Mouse (Mus musculus) hindbrain, embryonic 16.5 days (tissue): ENCODE results near the gene Rps27a. TPM values are rescaled to one million over a fixed set of nuclear protein-coding genes. Genes with fewer than 3 reads are reported as not detected.

Experiments used
- ATAC-seq: fragments of 200-750 bp; cut with Nextera tagmentation; 2 replicates; pipeline ENCODE4 v1.8.0; 2017; ENCODE audit warnings: moderate TSS enrichment, moderate library complexity
- H3K27ac ChIP-seq: fragments of 300-500 bp; sonication (generic); 2 replicates; pipeline ENCODE4 v1.5.1; 2014; ENCODE audit warnings: low read depth, mild to moderate bottlenecking, control low read depth, low read length, moderate library complexity
- H3K27me3 ChIP-seq: fragments of 300-500 bp; sonication (generic); replicated peaks from 2 replicates; pipeline ENCODE4 v1.6.1; 2014; ENCODE audit warnings: low read length; ENCODE audit not compliant: control insufficient read depth, insufficient read depth
- H3K36me3 ChIP-seq: fragments of 300-500 bp; sonication (generic); 2 replicates; pipeline ENCODE4 v1.6.1; 2014; ENCODE audit warnings: mild to moderate bottlenecking, low read length, moderate library complexity, mixed read lengths; ENCODE audit not compliant: control insufficient read depth, insufficient read depth
- H3K4me1 ChIP-seq: fragments of 300-500 bp; sonication (generic); 2 replicates; pipeline ENCODE4 v1.6.1; 2014; ENCODE audit warnings: low read depth, low read length; ENCODE audit not compliant: control insufficient read depth, insufficient read depth
- H3K4me2 ChIP-seq: fragments of 300-500 bp; sonication (generic); 2 replicates; pipeline ENCODE4 v1.6.1; 2014; ENCODE audit warnings: mild to moderate bottlenecking, low read length, control low read depth, moderate library complexity
- H3K4me3 ChIP-seq: fragments of 300-500 bp; sonication (generic); 2 replicates; pipeline ENCODE4 v1.5.1; 2014; ENCODE audit warnings: mild to moderate bottlenecking, low read length, control low read depth, moderate library complexity
- H3K9ac ChIP-seq: fragments of 300-500 bp; sonication (generic); 2 replicates; pipeline ENCODE4 v1.6.1; 2014; ENCODE audit warnings: low read depth, mild to moderate bottlenecking, control low read depth, low read length, moderate library complexity
- H3K9me3 ChIP-seq: fragments of 300-500 bp; sonication (generic); 2 replicates; pipeline ENCODE4 v1.6.1; 2014; ENCODE audit warnings: mild to moderate bottlenecking, low read length, moderate library complexity; ENCODE audit not compliant: control insufficient read depth
- WGBS: fragments of 180-500 bp; shearing (Covaris S2); extraction: QIAGEN DNeasy Blood & Tissue Kit; methylation state at CpG from one replicate; pipeline ENCODE4 v1.1.7; 2014; 5-methylcytosine and 5-hydroxymethylcytosine counted together
- polyA plus RNA-seq: library from polyadenylated mRNA; unstranded; fragments of >200 nt; fragmentation: Nextera tagmentation; extraction: Ambion mirVana; gene quantifications from 2 replicates; pipeline ENCODE4 v1.2.1, GENCODE M21; 2015

Gene Rps27a
- polyA plus RNA-seq, 1 experiment from 2014 or later: 463 TPM

GRCm38 (mm10) chr11:29525988-29526794 lies 21.7 kb downstream of the Rps27a start, which contains the start of gene Mtif2:
Gene Mtif2 (plus strand): TSS chr11:29526408.
- peak within 1 kb of the TSS; percentile 89 for H3K27ac ChIP-seq
- H3K9ac ChIP-seq: peak within 1 kb of the TSS; percentile 77
- 2% methylated on average over 47 of the region's 47 CpGs for WGBS
- no peaks in the 10 kb centered on the region for H3K9me3 ChIP-seq
- no peaks in the 10 kb centered on the region for H3K27me3 ChIP-seq
- peaks cover 7% of the 10 kb centered on the region for H3K4me1 ChIP-seq
- H3K4me3 ChIP-seq: peak within 1 kb of the TSS; percentile 76
- H3K4me2 ChIP-seq: peak within 1 kb of the TSS; percentile 65
- H3K36me3 ChIP-seq: peaks cover 8% of the 10 kb centered on the region
- peak; percentile 98 for ATAC-seq

GRCm38 (mm10) chr11:29514682-29515412 lies 33.1 kb downstream of the Rps27a start, which contains the start of gene Prorsd1:
Gene Prorsd1 (minus strand): TSS chr11:29515033.
- H3K4me1 ChIP-seq: peaks cover 2% of the 10 kb centered on the region; the same call in 1 of the 2 replicates
- no peaks in the 10 kb centered on the region for H3K9me3 ChIP-seq
- H3K4me3 ChIP-seq: peak within 1 kb of the TSS; percentile 58
- H3K4me2 ChIP-seq: peak within 1 kb of the TSS; percentile 76
- H3K27me3 ChIP-seq: no peaks in the 10 kb centered on the region
- H3K27ac ChIP-seq: peak within 1 kb of the TSS; percentile 73
- peak; percentile 98 for ATAC-seq
- peaks cover 3% of the 10 kb centered on the region; the same call in 1 of the 2 replicates for H3K36me3 ChIP-seq
- peak within 1 kb of the TSS; percentile 69 for H3K9ac ChIP-seq
- WGBS: 3% methylated on average over 40 of the region's 40 CpGs

GRCm38 (mm10) chr11:29514325-29514681 lies 33.6 kb downstream of the Rps27a start:
- Histone ChIP-seq H3K9ac (peak overlapping the region; percentile 69), H3K4me1 (peaks cover 2% of the 10 kb centered on the region; the same call in 1 of the 2 replicates), H3K4me2 (peak overlapping the region; percentile 76), H3K4me3 (peak overlapping the region; percentile 58), H3K27ac (no peak overlapping the region; the same call in 1 of the 2 replicates), H3K27me3 (no peaks in the 10 kb centered on the region), H3K9me3 (no peaks in the 10 kb centered on the region), H3K36me3 (peaks cover 3% of the 10 kb centered on the region; the same call in 1 of the 2 replicates)
- peak; percentile 0; the same call in 1 of the 2 replicates for ATAC-seq
- 28% methylated on average over 10 of the region's 10 CpGs for WGBS

GRCm38 (mm10) chr11:29512818-29513535 lies 34.9 kb downstream of the Rps27a start:
- Histone ChIP-seq H3K9me3 (no peaks in the 10 kb centered on the region), H3K9ac (no peak overlapping the region), H3K36me3 (peaks cover 3% of the 10 kb centered on the region; the same call in 1 of the 2 replicates), H3K4me1 (peaks cover 2% of the 10 kb centered on the region; the same call in 1 of the 2 replicates), H3K27me3 (no peaks in the 10 kb centered on the region), H3K4me2 (no peak overlapping the region), H3K27ac (no peak overlapping the region), H3K4me3 (no peak overlapping the region)
- WGBS: 90% methylated on average over 4 of the region's 4 CpGs
- ATAC-seq: no peak

- WGBS: 93% methylated on average over 1 of the region's 1 CpGs
- no peak overlapping the region for H3K9ac ChIP-seq
- ATAC-seq: no peak
- no peak overlapping the region for H3K4me2 ChIP-seq
- H3K27ac ChIP-seq: no peak overlapping the region
- H3K27me3 ChIP-seq: no peaks in the 10 kb centered on the region
- H3K4me3 ChIP-seq: no peak overlapping the region
- H3K9me3 ChIP-seq: no peaks in the 10 kb centered on the region
- peaks cover 2% of the 10 kb centered on the region; the same call in 1 of the 2 replicates for H3K4me1 ChIP-seq
- H3K36me3 ChIP-seq: peaks cover 13% of the 10 kb centered on the region
Observed at GRCm38 (mm10) chr11:29509421-29509820, 38.5 kb downstream of the Rps27a start.

GRCm38 (mm10) chr11:29504899-29505625 lies 42.8 kb downstream of the Rps27a start:
- no peak overlapping the region for H3K4me2 ChIP-seq
- no peaks in the 10 kb centered on the region for H3K9me3 ChIP-seq
- 95% methylated on average over 2 of the region's 2 CpGs for WGBS
- no peak overlapping the region for H3K9ac ChIP-seq
- H3K4me3 ChIP-seq: no peak overlapping the region
- H3K4me1 ChIP-seq: no peaks in the 10 kb centered on the region
- peaks cover 32% of the 10 kb centered on the region for H3K36me3 ChIP-seq
- no peak for ATAC-seq
- no peaks in the 10 kb centered on the region for H3K27me3 ChIP-seq
- no peak overlapping the region for H3K27ac ChIP-seq

GRCm38 (mm10) chr11:29503948-29504893 lies 43.7 kb downstream of the Rps27a start:
- H3K9ac ChIP-seq: no peak overlapping the region
- no peak overlapping the region for H3K4me3 ChIP-seq
- WGBS: 92% methylated on average over 10 of the region's 10 CpGs
- H3K27me3 ChIP-seq: no peaks in the 10 kb centered on the region
- H3K4me2 ChIP-seq: no peak overlapping the region
- peaks cover 37% of the 10 kb centered on the region for H3K36me3 ChIP-seq
- ATAC-seq: no peak
- no peaks in the 10 kb centered on the region for H3K9me3 ChIP-seq
- H3K27ac ChIP-seq: no peak overlapping the region
- H3K4me1 ChIP-seq: no peaks in the 10 kb centered on the region

- Histone ChIP-seq H3K9ac (no peak overlapping the region), H3K9me3 (no peaks in the 10 kb centered on the region), H3K4me2 (no peak overlapping the region), H3K36me3 (peaks cover 17% of the 10 kb centered on the region), H3K27ac (no peak overlapping the region), H3K27me3 (no peaks in the 10 kb centered on the region), H3K4me1 (no peaks in the 10 kb centered on the region), H3K4me3 (no peak overlapping the region)
- ATAC-seq: no peak
- 93% methylated on average over 3 of the region's 3 CpGs for WGBS
Observed at GRCm38 (mm10) chr11:29496962-29497361, 50.9 kb downstream of the Rps27a start.
